19 mouse cellular contexts compared by ENCODE assay signal in the genomic region with DNA sequence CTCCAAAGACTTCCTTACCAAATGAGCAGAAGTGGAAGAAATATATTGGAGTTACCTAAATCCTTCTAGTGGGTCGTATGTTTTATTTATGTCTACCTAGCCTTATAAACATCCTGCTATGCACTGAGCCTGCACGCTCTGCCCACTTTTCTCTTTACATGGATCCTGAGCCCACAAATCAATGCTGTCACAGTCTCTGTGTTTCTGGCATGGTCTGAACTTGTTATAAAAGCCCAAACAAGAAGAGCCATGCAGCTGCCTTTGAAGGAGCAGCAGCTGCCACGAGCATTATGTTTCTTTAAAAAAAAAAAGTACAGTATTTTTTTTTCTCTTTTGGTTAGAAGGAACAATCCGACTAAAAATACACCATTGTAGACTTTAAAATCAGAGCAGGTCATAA. TPM values are rescaled to one million over a fixed set of nuclear protein-coding genes. Genes with fewer than 3 reads are reported as not detected.
DNase-seq lines count a peak whose midpoint lies in the region; ATAC-seq and TF ChIP-seq lines count a peak whose summit lies in the region.
"Had no signal": no experiment of that assay in that cellular context is flagged by ENCODE, and none has a peak within 500 bp of the region (broad histone marks: within the 10 kb centered on the region; RNA-seq: fewer than 3 reads in every experiment).

No protein-coding gene starts in this region.

- no peak for ATAC-seq in heart, embryonic 15.5 days (replicated peaks; ENCODE audit: insufficient number of reproducible peaks, insufficient read depth, low FRiP score, low read depth)
- ATAC-seq in midbrain, embryonic 14.5 days (ENCODE audit: low FRiP score, low TSS enrichment) = no peak
- 0 out of 2 replicates have a peak, but pooled peaks have one; percentile 13 for ATAC-seq in forebrain, embryonic 15.5 days (replicated peaks)
- no peak for ATAC-seq in intestine, embryonic 16.5 days

- H3K9me3 ChIP-seq in heart, embryonic 15.5 days (replicated peaks) = no peaks in the 10 kb centered on the region
- no peaks in the 10 kb centered on the region for H3K9me3 ChIP-seq in midbrain, embryonic 14.5 days (ENCODE audit: control insufficient read depth, low read length)
- no peaks in the 10 kb centered on the region for H3K9me3 ChIP-seq in midbrain, embryonic 10.5 days (replicated peaks)
- H3K9me3 ChIP-seq in forebrain, embryonic 15.5 days = no peaks in the 10 kb centered on the region
- no peaks in the 10 kb centered on the region for H3K9me3 ChIP-seq in intestine, embryonic 16.5 days (ENCODE audit: control insufficient read depth, low read length)
- H3K9me3 ChIP-seq: heart, embryonic 12.5 days had no signal

- H3K27ac ChIP-seq in heart, embryonic 15.5 days = 0 out of 2 replicates have a peak overlapping the region, but pooled peaks have one; percentile 12
- H3K27ac ChIP-seq in midbrain, embryonic 14.5 days (replicated peaks; ENCODE audit: low read depth, low read length) = no peak overlapping the region
- H3K27ac ChIP-seq in midbrain, embryonic 10.5 days (replicated peaks) = no peak overlapping the region
- H3K27ac ChIP-seq in forebrain, embryonic 15.5 days (replicated peaks) = no peak overlapping the region
- no peak overlapping the region for H3K27ac ChIP-seq in intestine, embryonic 16.5 days (ENCODE audit: low read length)

- TF ChIP-seq POLR2A in myocyte (IDR thresholded peaks at IDR 0.05; ENCODE audit: insufficient read length, low read depth) = no peak

- no peaks in the 10 kb centered on the region for H3K79me2 ChIP-seq in myocyte (ENCODE audit: control insufficient read depth, insufficient read depth)

- WGBS in heart, embryonic 15.5 days = 56% methylated on average over 4 of the region's 4 CpGs
- WGBS in midbrain, embryonic 14.5 days = 39% methylated on average over 4 of the region's 4 CpGs
- WGBS in midbrain, embryonic 10.5 days = 89% methylated on average over 4 of the region's 4 CpGs
- 50% methylated on average over 4 of the region's 4 CpGs for WGBS in forebrain, embryonic 15.5 days
- 48% methylated on average over 4 of the region's 4 CpGs for WGBS in intestine, embryonic 16.5 days

- intact Hi-C loops in heart, postnatal 10 days (cut with DNase I) = loop anchor here (2.0 kb wide), 1 partner anchor 13 kb away; no protein-coding TSS in a partner anchor

- H3K4me1 ChIP-seq in heart, embryonic 15.5 days (replicated peaks) = 0 out of 2 replicates have a peak, but pooled peaks cover 4% of the 10 kb centered on the region
- H3K4me1 ChIP-seq in midbrain, embryonic 14.5 days (ENCODE audit: control insufficient read depth, insufficient read depth, low read length) = no peaks in the 10 kb centered on the region; the same call in 1 of the 2 replicates
- H3K4me1 ChIP-seq in midbrain, embryonic 10.5 days = no peaks in the 10 kb centered on the region
- H3K4me1 ChIP-seq in forebrain, embryonic 15.5 days = peaks cover 13% of the 10 kb centered on the region
- H3K4me1 ChIP-seq in intestine, embryonic 16.5 days (ENCODE audit: control insufficient read depth, insufficient read depth, low read length) = no peaks in the 10 kb centered on the region

- no peak for DNase-seq in heart, postnatal 10 days
- DNase-seq in midbrain, embryonic 14.5 days = peak; percentile 16
- no peak for DNase-seq in midbrain, embryonic 10.5 days (ENCODE audit: low spot score)
- DNase-seq: embryo, embryonic 11 days; heart, postnatal 4 days; kidney, adult 9 months; layer of hippocampus, adult 9-11 months; lung, adult 18-20 months; lung, postnatal 36 days; spleen, adult 18-20 months; thymus, adult 18-20 months had no signal

- no peak overlapping the region for H3K9ac ChIP-seq in heart, embryonic 15.5 days
- no peak overlapping the region for H3K9ac ChIP-seq in midbrain, embryonic 14.5 days (replicated peaks; ENCODE audit: low read length)
- H3K9ac ChIP-seq in forebrain, embryonic 15.5 days (replicated peaks) = no peak overlapping the region
- no peak overlapping the region for H3K9ac ChIP-seq in intestine, embryonic 16.5 days (ENCODE audit: low read depth, low read length)
- H3K9ac ChIP-seq: heart, embryonic 12.5 days had no signal

- H3K36me3 ChIP-seq in heart, embryonic 15.5 days = peaks cover 66% of the 10 kb centered on the region
- peaks cover 12% of the 10 kb centered on the region; the same call in 1 of the 2 replicates for H3K36me3 ChIP-seq in midbrain, embryonic 14.5 days (ENCODE audit: control insufficient read depth, insufficient read depth, low read length)
- H3K36me3 ChIP-seq in midbrain, embryonic 10.5 days = peaks cover 66% of the 10 kb centered on the region
- no peaks in the 10 kb centered on the region for H3K36me3 ChIP-seq in forebrain, embryonic 15.5 days
- peaks cover 86% of the 10 kb centered on the region for H3K36me3 ChIP-seq in myocyte (ENCODE audit: control insufficient read depth, insufficient read depth)
- 0 out of 2 replicates have a peak, but pooled peaks cover 4% of the 10 kb centered on the region for H3K36me3 ChIP-seq in intestine, embryonic 16.5 days (ENCODE audit: control insufficient read depth, insufficient read depth, low read length)

- no peak overlapping the region for H3ac ChIP-seq in myocyte (ENCODE audit: control insufficient read depth, insufficient read length)

- H3K27me3 ChIP-seq in heart, embryonic 15.5 days = no peaks in the 10 kb centered on the region
- H3K27me3 ChIP-seq in midbrain, embryonic 14.5 days (ENCODE audit: control insufficient read depth, insufficient read depth, low read length) = no peaks in the 10 kb centered on the region
- H3K27me3 ChIP-seq in midbrain, embryonic 10.5 days (ENCODE audit: low read depth, poor library complexity, severe bottlenecking) = no peaks in the 10 kb centered on the region
- no peaks in the 10 kb centered on the region for H3K27me3 ChIP-seq in forebrain, embryonic 15.5 days
- H3K27me3 ChIP-seq in myocyte (ENCODE audit: control insufficient read depth, insufficient read depth, insufficient read length) = no peaks in the 10 kb centered on the region
- no peaks in the 10 kb centered on the region for H3K27me3 ChIP-seq in intestine, embryonic 16.5 days (replicated peaks; ENCODE audit: control insufficient read depth, insufficient read depth, low read length)
- H3K27me3 ChIP-seq: heart, embryonic 12.5 days had no signal

- no peak overlapping the region for H3K4me2 ChIP-seq in heart, embryonic 15.5 days
- H3K4me2 ChIP-seq in midbrain, embryonic 14.5 days (ENCODE audit: low read length) = no peak overlapping the region
- H3K4me2 ChIP-seq in forebrain, embryonic 15.5 days (replicated peaks) = no peak overlapping the region
- H3K4me2 ChIP-seq in myocyte (ENCODE audit: low read depth) = no peak overlapping the region
- H3K4me2 ChIP-seq in intestine, embryonic 16.5 days (ENCODE audit: low read depth, low read length) = no peak overlapping the region
- H3K4me2 ChIP-seq: heart, embryonic 12.5 days; midbrain, embryonic 11.5 days had no signal

- H3K4me3 ChIP-seq in heart, embryonic 15.5 days = no peak overlapping the region
- H3K4me3 ChIP-seq in midbrain, embryonic 14.5 days (replicated peaks; ENCODE audit: low read depth, low read length) = no peak overlapping the region
- H3K4me3 ChIP-seq in midbrain, embryonic 10.5 days = no peak overlapping the region
- no peak overlapping the region for H3K4me3 ChIP-seq in forebrain, embryonic 15.5 days
- H3K4me3 ChIP-seq in myocyte = no peak overlapping the region
- no peak overlapping the region for H3K4me3 ChIP-seq in intestine, embryonic 16.5 days (ENCODE audit: low read length)
- H3K4me3 ChIP-seq: erythroblast, embryonic 14.5 days; heart, embryonic 12.5 days had no signal

TF ChIP-seq in myocyte, 11 proteins besides CTCF, POLR2A, EP300 and RAD21:
- TF ChIP-seq MYOD1 (IDR thresholded peaks at IDR 0.05; ENCODE audit: control insufficient read depth in 1 of 3, insufficient read length in 2 of 3, low read depth in 2 of 3) (peak in 1 of 3 experiments; percentile 52), USF1 (IDR thresholded peaks at IDR 0.05; ENCODE audit: low read depth) (no peak), MYOG (IDR thresholded peaks at IDR 0.05; ENCODE audit: control insufficient read depth in 1 of 3, insufficient read depth in 1 of 3, insufficient read length in 2 of 3, low read depth in 2 of 3) (peak in 1 of 3 experiments; percentile 37), TCF12 (IDR thresholded peaks at IDR 0.05; ENCODE audit: insufficient read depth, poor library complexity, severe bottlenecking) (peak; percentile 17)

RNA-seq across cellular contexts. Expression of a gene that starts 24.7 kb away (rescaled TPM):
- polyA plus RNA-seq in heart, embryonic 15.5 days (2015; fragmentation: Nextera tagmentation; extraction: Ambion mirVana) = 24.9 and 29.3 TPM in 2 replicates
- total RNA-seq in heart, postnatal 10 days (2021) = 10 to 100 TPM; 19.2 TPM
- polyA plus RNA-seq in midbrain, embryonic 14.5 days (2014; fragmentation: Nextera tagmentation; extraction: Ambion mirVana) = 43.8 and 44.6 TPM in 2 replicates
- 46.9 and 50.1 TPM in 2 replicates for polyA plus RNA-seq in midbrain, embryonic 10.5 days (2016; fragmentation: Nextera tagmentation; extraction: Ambion mirVana)
- polyA plus RNA-seq in forebrain, embryonic 15.5 days (2015; fragmentation: Nextera tagmentation; extraction: Ambion mirVana) = 39.8 and 43.3 TPM in 2 replicates
- 6.9 TPM for polyA plus RNA-seq in myocyte (2012; fragmentation: generic; extraction: Trizol)
- polyA plus RNA-seq in intestine, embryonic 16.5 days (2015; fragmentation: Nextera tagmentation; extraction: Ambion mirVana) = 29.3 and 35.2 TPM in 2 replicates

RNA-seq across cellular contexts. Expression of a gene that starts 43.0 kb away (rescaled TPM):
- 1.8 and 8.2 TPM in 2 replicates for polyA plus RNA-seq in heart, embryonic 15.5 days (2015; fragmentation: Nextera tagmentation; extraction: Ambion mirVana)
- under 1 TPM; 0.20 to 0.22 TPM for total RNA-seq in heart, postnatal 10 days (2021)
- polyA plus RNA-seq in midbrain, embryonic 14.5 days (2014; fragmentation: Nextera tagmentation; extraction: Ambion mirVana) = 444 and 478 TPM in 2 replicates
- polyA plus RNA-seq in midbrain, embryonic 10.5 days (2016; fragmentation: Nextera tagmentation; extraction: Ambion mirVana) = 145 and 248 TPM in 2 replicates
- 490 and 501 TPM in 2 replicates for polyA plus RNA-seq in forebrain, embryonic 15.5 days (2015; fragmentation: Nextera tagmentation; extraction: Ambion mirVana)
- 0.19 TPM for polyA plus RNA-seq in myocyte (2012; fragmentation: generic; extraction: Trizol)
- polyA plus RNA-seq in intestine, embryonic 16.5 days (2015; fragmentation: Nextera tagmentation; extraction: Ambion mirVana) = 21.0 and 24.7 TPM in 2 replicates
- total RNA-seq: granulocyte monocyte progenitor cell, adult 5-6 weeks had no signal
